Mouse (Mus musculus) CH12.LX (cell line): ENCODE measurements around the gene Prkca. TPM values are rescaled to one million over a fixed set of nuclear protein-coding genes. Genes with fewer than 3 reads are reported as not detected.

Experiments
- DNase-seq: peaks from one replicate; pipeline ENCODE4 v3.0.0-alpha.2; 2013; ENCODE audit errors: extremely low read depth
- H3K27ac ChIP-seq: 2 replicates; pipeline ENCODE4 v1.5.1; 2012; ENCODE audit warnings: low read depth, mild to moderate bottlenecking, control low read depth, moderate library complexity; ENCODE audit not compliant: insufficient read depth
- H3K27me3 ChIP-seq: replicated peaks from 2 replicates; pipeline ENCODE3; 2012; ENCODE audit warnings: inconsistent platforms
- H3K36me3 ChIP-seq, 2 experiments: replicated peaks in 1 of 2; 2 replicates each; pipeline versions ENCODE3 to v1.6.1; 2012; ENCODE audit warnings: inconsistent platforms in 1 of 2, low read length in 1 of 2, mild to moderate bottlenecking in 1 of 2, mixed read lengths in 1 of 2, moderate library complexity in 1 of 2; ENCODE audit not compliant: control insufficient read depth in 1 of 2, insufficient read depth in 1 of 2
- H3K4me1 ChIP-seq, 2 experiments: 2 replicates each; pipeline ENCODE4 v1.6.1; 2012; ENCODE audit warnings: inconsistent platforms in 1 of 2, moderate library complexity in 1 of 2; ENCODE audit not compliant: insufficient read depth in 2 of 2, control insufficient read depth in 1 of 2
- H3K4me2 ChIP-seq: 2 replicates; pipeline ENCODE4 v1.6.1; 2012; ENCODE audit warnings: low read depth, mild to moderate bottlenecking, control low read depth; ENCODE audit not compliant: poor library complexity, insufficient read depth, severe bottlenecking
- H3K4me3 ChIP-seq, 3 experiments: fragments of 150-350 bp in 1 of 3; sonication (generic) in 1 of 3; replicated peaks in 1 of 3; 2 replicates each; pipeline versions ENCODE3 to v1.5.1; 2011 to 2012; ENCODE audit warnings: low read depth in 2 of 3, low read length in 2 of 3, mild to moderate bottlenecking in 2 of 3, moderate library complexity in 2 of 3, control low read depth in 1 of 3, improper control_type of control experiment in 1 of 3, inconsistent platforms in 1 of 3, mixed read lengths in 1 of 3; ENCODE audit not compliant: poor library complexity in 1 of 3
- H3K79me2 ChIP-seq: replicated peaks from 2 replicates; pipeline ENCODE4 v1.6.1; 2012; ENCODE audit warnings: mild to moderate bottlenecking, moderate library complexity; ENCODE audit not compliant: control insufficient read depth, poor library complexity, insufficient read depth, severe bottlenecking; ENCODE audit errors: extremely low read depth
- H3K9ac ChIP-seq: 2 replicates; pipeline ENCODE4 v1.6.1; 2012; ENCODE audit warnings: low read depth, mild to moderate bottlenecking, control low read depth, moderate library complexity; ENCODE audit not compliant: insufficient read depth
- H3K9me3 ChIP-seq: replicated peaks from 2 replicates; pipeline ENCODE3; 2012; ENCODE audit warnings: low read length, inconsistent platforms, mixed read lengths
- CHD1 ChIP-seq: IDR thresholded peaks from 2 replicates; pipeline ENCODE4 v1.6.1; 2012; ENCODE audit warnings: low read depth, low read length, improper control_type of control experiment, inconsistent platforms
- CTCF ChIP-seq, 2 experiments: IDR thresholded peaks in 1 of 2; conservative IDR thresholded peaks in 1 of 2; 2 replicates each; pipeline ENCODE4 v1.5.1; 2011 to 2012; ENCODE audit warnings: low read depth in 2 of 2, low read length in 2 of 2, improper control_type of control experiment in 1 of 2, inconsistent platforms in 1 of 2, mild to moderate bottlenecking in 1 of 2, moderate library complexity in 1 of 2
- E2F4 ChIP-seq: IDR thresholded peaks from 2 replicates; pipeline ENCODE4 v1.6.1; 2011; ENCODE audit warnings: low read depth, low read length, improper control_type of control experiment; ENCODE audit not compliant: insufficient replicate concordance
- EP300 ChIP-seq: IDR thresholded peaks from 2 replicates; pipeline ENCODE4 v1.6.1; 2011; ENCODE audit warnings: low read length, improper control_type of control experiment
- GABPA ChIP-seq: IDR thresholded peaks from 2 replicates; pipeline ENCODE4 v1.6.1; 2012; ENCODE audit warnings: low read depth, low read length, improper control_type of control experiment, inconsistent platforms; ENCODE audit not compliant: insufficient replicate concordance
- JUN ChIP-seq: IDR thresholded peaks from 2 replicates; pipeline ENCODE4 v1.6.1; 2011; ENCODE audit warnings: low read depth, mild to moderate bottlenecking, low read length, improper control_type of control experiment, moderate library complexity; ENCODE audit not compliant: insufficient read depth
- MAFK ChIP-seq: IDR thresholded peaks from 2 replicates; pipeline ENCODE4 v1.6.1; 2011; ENCODE audit warnings: low read length, improper control_type of control experiment; ENCODE audit not compliant: insufficient replicate concordance
- MYC ChIP-seq: IDR thresholded peaks from 2 replicates; pipeline ENCODE4 v1.6.1; 2011; ENCODE audit warnings: low read depth, mild to moderate bottlenecking, improper control_type of control experiment, low read length
- NRF1 ChIP-seq: IDR thresholded peaks from 2 replicates; pipeline ENCODE4 v1.6.1; 2014; ENCODE audit warnings: low read depth, mild to moderate bottlenecking, inconsistent platforms, low read length, improper control_type of control experiment, moderate library complexity
- RCOR1 ChIP-seq: conservative IDR thresholded peaks from 2 replicates; pipeline ENCODE4 v1.6.1; 2012; ENCODE audit warnings: low read depth, mild to moderate bottlenecking, inconsistent platforms, low read length, improper control_type of control experiment
- SIN3A ChIP-seq: IDR thresholded peaks from 2 replicates; pipeline ENCODE4 v1.6.1; 2012; ENCODE audit warnings: low read length, improper control_type of control experiment, inconsistent platforms
- SMC3 ChIP-seq: IDR thresholded peaks from 2 replicates; pipeline ENCODE4 v1.6.1; 2011; ENCODE audit warnings: low read depth, low read length, improper control_type of control experiment
- USF1 ChIP-seq: IDR thresholded peaks from 2 replicates; pipeline ENCODE4 v1.6.1; 2014; ENCODE audit warnings: low read depth, mild to moderate bottlenecking, inconsistent platforms, low read length, improper control_type of control experiment
- ZC3H11A ChIP-seq: IDR thresholded peaks from 2 replicates; pipeline ENCODE4 v1.6.1; 2012; ENCODE audit warnings: low read depth, mild to moderate bottlenecking, inconsistent platforms, low read length, improper control_type of control experiment
- ZKSCAN1 ChIP-seq: IDR thresholded peaks from 2 replicates; pipeline ENCODE4 v1.6.1; 2012; ENCODE audit warnings: low read depth, inconsistent platforms, low read length, improper control_type of control experiment, borderline replicate concordance
- dilution Hi-C: fragments of 300-500 bp; cut with MboI; formaldehyde crosslinking; loops from 2 replicates; pipeline ENCODE4 v1.14.3; 2020; ENCODE audit warnings: low sequenced_read_pairs; ENCODE audit not compliant: extremely low pct_unique_long_range_greater_than_20kb, extremely low pct_ligation_motif_present
- in situ Hi-C: fragments of 300-500 bp; cut with MboI; formaldehyde crosslinking; loops from 3 replicates; pipeline ENCODE4 v1.14.3; 2019; ENCODE audit warnings: low sequenced_read_pairs, low pct_ligation_motif_present, low pct_unique_long_range_greater_than_20kb, mixed read lengths
- polyA plus RNA-seq: library from polyadenylated mRNA; unstranded; fragments of >175 nt; gene quantifications from 2 replicates; pipeline ENCODE4 v1.2.1, GENCODE M21; 2012; ENCODE audit warnings: low read depth; ENCODE audit not compliant: insufficient read length
- total RNA-seq, 2 experiments: library from RNA; depleted of rRNA; stranded (reverse); fragments of 300-350 nt in 1 of 2; fragments of >200 nt in 1 of 2; gene quantifications; 2 replicates each; pipeline ENCODE4 v1.2.3; 2012 to 2014

The Prkca gene
- total and polyA plus RNA-seq, 3 experiments = 40.0 to 107 (median 43.7) TPM

- H3K27ac ChIP-seq = no peak overlapping the region
- H3K79me2 ChIP-seq = no peaks in the 10 kb centered on the region
- H3K9ac ChIP-seq = no peak overlapping the region
- H3K4me1 ChIP-seq = no peaks in the 10 kb centered on the region
- in situ Hi-C loops = no loop called here
- no peak overlapping the region for H3K4me2 ChIP-seq
- H3K4me3 ChIP-seq = no peak overlapping the region
- TF ChIP-seq RCOR1 (no peak), NRF1 (no peak), MAFK (no peak), E2F4 (no peak), USF1 (no peak), MYC (no peak), CTCF (conservative IDR thresholded peaks at IDR 0.05 in 1 of 2, IDR thresholded peaks at IDR 0.05 in 1 of 2; ENCODE audit: low read depth in 2 of 2, low read length in 2 of 2) (no peak), GABPA (no peak), ZKSCAN1 (no peak), EP300 (no peak), ZC3H11A (no peak), SMC3 (no peak), SIN3A (no peak), CHD1 (no peak), JUN (no peak)
- H3K9me3 ChIP-seq = no peaks in the 10 kb centered on the region
- DNase-seq = no peak
- peaks cover 66 to 91% of the 10 kb centered on the region in 2 experiments for H3K36me3 ChIP-seq
- H3K27me3 ChIP-seq = no peaks in the 10 kb centered on the region
- dilution Hi-C loops = no loop called here
These were observed 393.5 kb downstream of the Prkca start for GRCm38 (mm10) chr11:107950211-107950610.

GRCm38 (mm10) chr11:107947951-107948350, 395.8 kb downstream of the Prkca start:
- peaks cover 5% of the 10 kb centered on the region for H3K9me3 ChIP-seq
- TF ChIP-seq NRF1 = no peak
- 0 out of 2 replicates have a peak, but pooled peaks have one; percentile 46 for TF ChIP-seq MAFK
- H3K27ac ChIP-seq = no peak overlapping the region
- no peaks in the 10 kb centered on the region for H3K4me1 ChIP-seq
- H3K36me3 ChIP-seq = peaks cover 58 to 94% of the 10 kb centered on the region in 2 experiments
- DNase-seq = no peak
- dilution Hi-C loops = no loop called here
- H3K4me2 ChIP-seq = no peak overlapping the region
- in situ Hi-C loops = no loop called here
- no peaks in the 10 kb centered on the region for H3K79me2 ChIP-seq
- H3K4me3 ChIP-seq = no peak overlapping the region
- no peak overlapping the region for H3K9ac ChIP-seq
- H3K27me3 ChIP-seq = no peaks in the 10 kb centered on the region
